Mouse (Mus musculus) CH12.LX (cell line): ENCODE measurements around the gene Ccdc188. TPM values are rescaled to one million over a fixed set of nuclear protein-coding genes. Genes with fewer than 3 reads are reported as not detected.

Experiments used
- DNase-seq: peaks from one replicate; pipeline ENCODE4 v3.0.0-alpha.2; 2013; ENCODE audit errors: extremely low read depth
- H3K27ac ChIP-seq: 2 replicates; pipeline ENCODE4 v1.5.1; 2012; ENCODE audit warnings: low read depth, mild to moderate bottlenecking, control low read depth, moderate library complexity; ENCODE audit not compliant: insufficient read depth
- H3K27me3 ChIP-seq: replicated peaks from 2 replicates; pipeline ENCODE3; 2012; ENCODE audit warnings: inconsistent platforms
- H3K36me3 ChIP-seq, 2 experiments: replicated peaks in 1 of 2; 2 replicates each; pipeline versions ENCODE3 to v1.6.1; 2012; ENCODE audit warnings: inconsistent platforms in 1 of 2, low read length in 1 of 2, mild to moderate bottlenecking in 1 of 2, mixed read lengths in 1 of 2, moderate library complexity in 1 of 2; ENCODE audit not compliant: control insufficient read depth in 1 of 2, insufficient read depth in 1 of 2
- H3K4me1 ChIP-seq, 2 experiments: 2 replicates each; pipeline ENCODE4 v1.6.1; 2012; ENCODE audit warnings: inconsistent platforms in 1 of 2, moderate library complexity in 1 of 2; ENCODE audit not compliant: insufficient read depth in 2 of 2, control insufficient read depth in 1 of 2
- H3K4me2 ChIP-seq: 2 replicates; pipeline ENCODE4 v1.6.1; 2012; ENCODE audit warnings: low read depth, mild to moderate bottlenecking, control low read depth; ENCODE audit not compliant: poor library complexity, insufficient read depth, severe bottlenecking
- H3K4me3 ChIP-seq, 3 experiments: fragments of 150-350 bp in 1 of 3; sonication (generic) in 1 of 3; replicated peaks in 1 of 3; 2 replicates each; pipeline versions ENCODE3 to v1.5.1; 2011 to 2012; ENCODE audit warnings: low read depth in 2 of 3, low read length in 2 of 3, mild to moderate bottlenecking in 2 of 3, moderate library complexity in 2 of 3, control low read depth in 1 of 3, improper control_type of control experiment in 1 of 3, inconsistent platforms in 1 of 3, mixed read lengths in 1 of 3; ENCODE audit not compliant: poor library complexity in 1 of 3
- H3K79me2 ChIP-seq: replicated peaks from 2 replicates; pipeline ENCODE4 v1.6.1; 2012; ENCODE audit warnings: mild to moderate bottlenecking, moderate library complexity; ENCODE audit not compliant: control insufficient read depth, poor library complexity, insufficient read depth, severe bottlenecking; ENCODE audit errors: extremely low read depth
- H3K9ac ChIP-seq: 2 replicates; pipeline ENCODE4 v1.6.1; 2012; ENCODE audit warnings: low read depth, mild to moderate bottlenecking, control low read depth, moderate library complexity; ENCODE audit not compliant: insufficient read depth
- H3K9me3 ChIP-seq: replicated peaks from 2 replicates; pipeline ENCODE3; 2012; ENCODE audit warnings: low read length, inconsistent platforms, mixed read lengths
- BHLHE40 ChIP-seq: IDR thresholded peaks from 2 replicates; pipeline ENCODE4 v1.6.1; 2011; ENCODE audit warnings: mild to moderate bottlenecking, low read depth, low read length, improper control_type of control experiment
- CHD1 ChIP-seq: IDR thresholded peaks from 2 replicates; pipeline ENCODE4 v1.6.1; 2012; ENCODE audit warnings: low read depth, low read length, improper control_type of control experiment, inconsistent platforms
- CTCF ChIP-seq, 2 experiments: IDR thresholded peaks in 1 of 2; conservative IDR thresholded peaks in 1 of 2; 2 replicates each; pipeline ENCODE4 v1.5.1; 2011 to 2012; ENCODE audit warnings: low read depth in 2 of 2, low read length in 2 of 2, improper control_type of control experiment in 1 of 2, inconsistent platforms in 1 of 2, mild to moderate bottlenecking in 1 of 2, moderate library complexity in 1 of 2
- ELF1 ChIP-seq: IDR thresholded peaks from 2 replicates; pipeline ENCODE4 v1.6.1; 2014; ENCODE audit warnings: low read depth, mild to moderate bottlenecking, inconsistent platforms, low read length, improper control_type of control experiment
- EP300 ChIP-seq: IDR thresholded peaks from 2 replicates; pipeline ENCODE4 v1.6.1; 2011; ENCODE audit warnings: low read length, improper control_type of control experiment
- ETS1 ChIP-seq: conservative IDR thresholded peaks from 2 replicates; pipeline ENCODE4 v1.6.1; 2012; ENCODE audit warnings: low read depth, mild to moderate bottlenecking, inconsistent platforms, low read length, improper control_type of control experiment, moderate library complexity
- HCFC1 ChIP-seq: IDR thresholded peaks from 2 replicates; pipeline ENCODE4 v1.6.1; 2012; ENCODE audit warnings: low read depth, mild to moderate bottlenecking, inconsistent platforms, low read length, improper control_type of control experiment
- IRF4 ChIP-seq: IDR thresholded peaks from 2 replicates; pipeline ENCODE4 v1.6.1; 2014; ENCODE audit warnings: low read depth, mild to moderate bottlenecking, inconsistent platforms, low read length, improper control_type of control experiment
- JUN ChIP-seq: IDR thresholded peaks from 2 replicates; pipeline ENCODE4 v1.6.1; 2011; ENCODE audit warnings: low read depth, mild to moderate bottlenecking, low read length, improper control_type of control experiment, moderate library complexity; ENCODE audit not compliant: insufficient read depth
- JUND ChIP-seq: conservative IDR thresholded peaks from 2 replicates; pipeline ENCODE4 v1.6.1; 2011; ENCODE audit warnings: low read depth, low read length, improper control_type of control experiment
- KAT2A ChIP-seq: IDR thresholded peaks from 2 replicates; pipeline ENCODE4 v1.6.1; 2012; ENCODE audit warnings: low read length, improper control_type of control experiment, inconsistent platforms; ENCODE audit not compliant: insufficient replicate concordance
- MAFK ChIP-seq: IDR thresholded peaks from 2 replicates; pipeline ENCODE4 v1.6.1; 2011; ENCODE audit warnings: low read length, improper control_type of control experiment; ENCODE audit not compliant: insufficient replicate concordance
- MAX ChIP-seq: IDR thresholded peaks from 2 replicates; pipeline ENCODE4 v1.6.1; 2011; ENCODE audit warnings: low read length, improper control_type of control experiment
- MAZ ChIP-seq: IDR thresholded peaks from 2 replicates; pipeline ENCODE4 v1.6.1; 2012; ENCODE audit warnings: low read depth, mild to moderate bottlenecking, inconsistent platforms, low read length, improper control_type of control experiment, moderate library complexity
- MEF2A ChIP-seq: IDR thresholded peaks from 2 replicates; pipeline ENCODE4 v1.6.1; 2014; ENCODE audit warnings: low read depth, mild to moderate bottlenecking, inconsistent platforms, low read length, improper control_type of control experiment, borderline replicate concordance
- MXI1 ChIP-seq: IDR thresholded peaks from 2 replicates; pipeline ENCODE4 v1.6.1; 2011; ENCODE audit warnings: mild to moderate bottlenecking, low read depth, low read length, improper control_type of control experiment
- MYC ChIP-seq: IDR thresholded peaks from 2 replicates; pipeline ENCODE4 v1.6.1; 2011; ENCODE audit warnings: low read depth, mild to moderate bottlenecking, improper control_type of control experiment, low read length
- NRF1 ChIP-seq: IDR thresholded peaks from 2 replicates; pipeline ENCODE4 v1.6.1; 2014; ENCODE audit warnings: low read depth, mild to moderate bottlenecking, inconsistent platforms, low read length, improper control_type of control experiment, moderate library complexity
- PAX5 ChIP-seq: IDR thresholded peaks from 2 replicates; pipeline ENCODE4 v1.6.1; 2012; ENCODE audit warnings: low read length, inconsistent platforms, mixed read lengths
- POLR2AphosphoS2 ChIP-seq: IDR thresholded peaks from 2 replicates; pipeline ENCODE4 v1.6.1; 2011; ENCODE audit warnings: low read depth, low read length, improper control_type of control experiment
- RAD21 ChIP-seq: IDR thresholded peaks from 2 replicates; pipeline ENCODE4 v1.6.1; 2011; ENCODE audit warnings: low read depth, mild to moderate bottlenecking, low read length, improper control_type of control experiment, moderate library complexity
- RCOR1 ChIP-seq: conservative IDR thresholded peaks from 2 replicates; pipeline ENCODE4 v1.6.1; 2012; ENCODE audit warnings: low read depth, mild to moderate bottlenecking, inconsistent platforms, low read length, improper control_type of control experiment
- SIN3A ChIP-seq: IDR thresholded peaks from 2 replicates; pipeline ENCODE4 v1.6.1; 2012; ENCODE audit warnings: low read length, improper control_type of control experiment, inconsistent platforms
- SMC3 ChIP-seq: IDR thresholded peaks from 2 replicates; pipeline ENCODE4 v1.6.1; 2011; ENCODE audit warnings: low read depth, low read length, improper control_type of control experiment
- TBP ChIP-seq: conservative IDR thresholded peaks from 2 replicates; pipeline ENCODE4 v1.6.1; 2011; ENCODE audit warnings: low read depth, low read length, improper control_type of control experiment
- TCF12 ChIP-seq: IDR thresholded peaks from 2 replicates; pipeline ENCODE4 v1.6.1; 2014; ENCODE audit warnings: low read depth, mild to moderate bottlenecking, inconsistent platforms, low read length, improper control_type of control experiment
- USF1 ChIP-seq: IDR thresholded peaks from 2 replicates; pipeline ENCODE4 v1.6.1; 2014; ENCODE audit warnings: low read depth, mild to moderate bottlenecking, inconsistent platforms, low read length, improper control_type of control experiment
- USF2 ChIP-seq: conservative IDR thresholded peaks from 2 replicates; pipeline ENCODE4 v1.6.1; 2011; ENCODE audit warnings: low read depth, low read length, improper control_type of control experiment
- ZC3H11A ChIP-seq: IDR thresholded peaks from 2 replicates; pipeline ENCODE4 v1.6.1; 2012; ENCODE audit warnings: low read depth, mild to moderate bottlenecking, inconsistent platforms, low read length, improper control_type of control experiment
- ZMIZ1 ChIP-seq: IDR thresholded peaks from 2 replicates; pipeline ENCODE4 v1.6.1; 2012; ENCODE audit warnings: low read depth, mild to moderate bottlenecking, inconsistent platforms, low read length, improper control_type of control experiment
- ZNF384 ChIP-seq: IDR thresholded peaks from 2 replicates; pipeline ENCODE4 v1.6.1; 2012; ENCODE audit warnings: low read depth, low read length, improper control_type of control experiment, inconsistent platforms
- dilution Hi-C: fragments of 300-500 bp; cut with MboI; formaldehyde crosslinking; loops from 2 replicates; pipeline ENCODE4 v1.14.3; 2020; ENCODE audit warnings: low sequenced_read_pairs; ENCODE audit not compliant: extremely low pct_unique_long_range_greater_than_20kb, extremely low pct_ligation_motif_present
- in situ Hi-C: fragments of 300-500 bp; cut with MboI; formaldehyde crosslinking; loops from 3 replicates; pipeline ENCODE4 v1.14.3; 2019; ENCODE audit warnings: low sequenced_read_pairs, low pct_ligation_motif_present, low pct_unique_long_range_greater_than_20kb, mixed read lengths
- polyA plus RNA-seq: library from polyadenylated mRNA; unstranded; fragments of >175 nt; gene quantifications from 2 replicates; pipeline ENCODE4 v1.2.1, GENCODE M21; 2012; ENCODE audit warnings: low read depth; ENCODE audit not compliant: insufficient read length
- total RNA-seq, 2 experiments: library from RNA; depleted of rRNA; stranded (reverse); fragments of 300-350 nt in 1 of 2; fragments of >200 nt in 1 of 2; gene quantifications; 2 replicates each; pipeline ENCODE4 v1.2.3; 2012 to 2014

Gene Ccdc188
- total and polyA plus RNA-seq, 3 experiments, result 0.30 TPM; not detected in 2

DNA sequence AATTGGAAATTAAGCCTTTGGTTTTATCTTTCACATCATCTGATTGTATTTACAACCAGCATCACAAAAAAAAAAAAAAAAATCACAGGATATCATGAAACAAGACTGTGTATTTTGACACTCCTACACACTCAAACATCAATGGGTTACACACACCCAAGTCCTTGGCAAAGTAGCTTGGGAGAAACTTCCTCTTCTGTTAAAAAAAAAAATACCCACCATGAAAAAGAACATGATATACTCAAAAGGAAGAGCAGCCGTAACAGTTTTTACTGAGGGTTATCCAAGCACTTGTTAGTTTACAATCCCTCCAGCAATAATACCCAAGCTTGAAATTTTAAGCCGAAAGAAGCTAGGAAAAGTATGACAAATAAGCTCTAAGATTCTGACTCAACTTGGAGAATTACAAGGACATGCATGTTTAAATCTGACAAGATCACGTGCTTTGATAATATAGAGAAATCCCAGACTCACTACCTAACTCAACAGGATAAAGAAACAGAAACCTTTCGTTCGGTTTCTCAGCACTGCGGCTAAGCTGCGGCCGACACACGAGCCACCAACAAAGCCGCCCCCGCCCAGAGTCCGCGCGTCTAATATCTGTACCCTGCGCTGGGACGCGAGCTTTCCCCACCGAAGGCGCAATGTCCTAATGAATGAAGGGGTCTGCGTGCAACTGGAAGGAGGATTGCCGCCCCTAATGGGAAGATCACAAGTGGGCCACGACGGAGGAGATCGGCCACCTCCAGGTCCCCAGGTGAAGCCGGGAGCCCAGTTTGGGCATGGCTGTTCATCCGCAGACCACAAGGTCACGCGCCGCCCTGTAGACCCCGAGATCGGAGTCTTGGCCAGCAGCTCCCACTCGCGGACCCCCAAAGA, 30.1 kb downstream of the Ccdc188 start (continued):
- no peak for TF ChIP-seq CTCF (conservative IDR thresholded peaks at IDR 0.05 in 1 of 2, IDR thresholded peaks at IDR 0.05 in 1 of 2; ENCODE audit: low read depth in 2 of 2, low read length in 2 of 2)
- TF ChIP-seq TBP, result 0 out of 2 replicates have a peak, but pooled peaks have one; percentile 51
- no peak for TF ChIP-seq RAD21
- peak; percentile 56 for TF ChIP-seq BHLHE40
- TF ChIP-seq MXI1, result no peak
- TF ChIP-seq MYC, result peak; percentile 25; the same call in 1 of the 2 replicates
- TF ChIP-seq SIN3A, result peak; percentile 18; the same call in 1 of the 2 replicates
- no peak for TF ChIP-seq IRF4
- no peak for TF ChIP-seq ETS1
- no peak for TF ChIP-seq USF1
- TF ChIP-seq ELF1, result no peak
- TF ChIP-seq MAX, result no peak

DNA sequence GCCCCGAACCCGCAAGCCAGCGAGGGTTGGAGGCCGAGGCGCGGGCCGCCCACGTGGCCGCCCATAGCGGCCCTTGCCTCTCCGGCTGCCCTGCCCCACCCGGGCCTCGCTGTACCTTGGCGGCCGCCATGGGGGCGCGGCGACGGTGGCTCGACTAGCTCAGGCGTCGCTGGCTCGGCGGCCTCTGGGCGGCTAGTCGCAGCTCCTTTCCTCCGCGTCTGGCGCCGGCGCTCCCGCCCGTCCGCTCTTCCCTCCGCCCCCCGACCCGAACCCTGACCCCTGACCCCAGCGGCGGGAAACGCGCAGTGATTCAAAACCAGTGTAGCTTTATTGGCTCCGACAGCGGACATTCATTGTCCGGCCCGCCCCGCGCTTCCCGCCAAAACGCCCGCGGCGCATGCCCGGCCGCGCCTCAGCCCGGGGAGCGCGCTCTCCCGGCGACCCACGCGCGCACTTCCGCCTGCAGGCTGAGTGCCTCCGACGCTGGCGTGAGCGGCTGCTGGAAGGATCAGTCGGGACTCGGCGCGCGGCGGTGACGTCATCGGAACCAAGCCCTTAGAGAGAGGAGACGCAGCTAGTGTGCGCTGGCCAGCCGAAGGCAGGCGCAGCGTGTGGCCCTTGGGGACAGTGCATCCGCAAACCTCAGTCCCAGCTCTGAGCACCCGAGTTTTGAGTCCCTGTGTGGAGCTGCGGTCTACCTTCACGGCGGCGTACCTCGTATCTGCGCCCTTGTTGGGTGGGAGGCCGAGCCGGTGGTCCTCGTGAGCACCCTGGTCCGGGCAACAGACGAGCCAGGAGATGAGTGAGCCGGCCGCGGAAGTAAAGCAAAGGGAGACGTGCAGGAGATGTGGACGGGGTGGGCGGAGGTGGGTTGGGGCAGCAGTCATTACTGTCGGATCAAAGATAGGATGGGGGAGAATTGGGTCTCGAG, 31.0 kb downstream of the Ccdc188 start, which contains the start of the genes Trmt2a and Ranbp1:
Trmt2a (plus strand) TSS at position 247 of the 931 bp plus-strand sequence.
Ranbp1 (minus strand) TSS at position 300 of the 931 bp plus-strand sequence.
- H3K4me2 ChIP-seq, result peak within 1 kb of the TSS; percentile 97
- peak within 1 kb of the TSS; percentile 78 to 93 (median 82) for H3K4me3 ChIP-seq
- H3K79me2 ChIP-seq, result peaks cover 68% of the 10 kb centered on the region
- H3K27ac ChIP-seq, result peak within 1 kb of the TSS; percentile 69
- peaks cover 61 to 77% of the 10 kb centered on the region in 2 experiments for H3K36me3 ChIP-seq
- peak; percentile 100 for DNase-seq
- H3K9ac ChIP-seq, result peak within 1 kb of the TSS; percentile 93
- peaks cover 16 to 54% of the 10 kb centered on the region in 2 experiments for H3K4me1 ChIP-seq
- in situ Hi-C loops (no loop called here), dilution Hi-C loops (no loop called here)
- no peaks in the 10 kb centered on the region for H3K9me3 ChIP-seq
- no peaks in the 10 kb centered on the region for H3K27me3 ChIP-seq
- TF ChIP-seq USF1 (no peak; the same call in none of the 2 replicates), TCF12 (peak; percentile 94), ZNF384 (no peak; the same call in none of the 2 replicates), IRF4 (peak; percentile 85), USF2 (no peak), BHLHE40 (no peak; the same call in none of the 2 replicates), RCOR1 (peak; percentile 83), ZC3H11A (no peak), ELF1 (peak; percentile 99), MAX (peak; percentile 92), SMC3 (no peak), MEF2A (peak; percentile 93), JUN (peak; percentile 70), ZMIZ1 (0 out of 2 replicates have a peak, but pooled peaks have one; percentile 93), KAT2A (peak; percentile 99), POLR2AphosphoS2 (peak; percentile 96), MAZ (peak; percentile 100), MXI1 (peak; percentile 94), CHD1 (no peak), RAD21 (no peak), TBP (no peak; the same call in 1 of the 2 replicates), MAFK (no peak), NRF1 (peak; percentile 97), MYC (peak; percentile 79), EP300 (no peak), HCFC1 (peak; percentile 93), PAX5 (no peak), JUND (peak; percentile 50)
